ENCODE assay signal across 18 mouse cellular contexts in genomic region chr17:72855298-72855697, GRCm38 (mm10). TPM values are rescaled to one million over a fixed set of nuclear protein-coding genes. Genes with fewer than 3 reads are reported as not detected.
DNase-seq lines count a peak whose midpoint lies in the region; ATAC-seq and TF ChIP-seq lines count a peak whose summit lies in the region.
"Had no signal": no experiment of that assay in that cellular context is flagged by ENCODE, and none has a peak within 500 bp of the region (broad histone marks: within the 10 kb centered on the region; RNA-seq: fewer than 3 reads in every experiment).

No protein-coding gene starts in this region.

- no peak overlapping the region for H3K4me2 ChIP-seq in forebrain, postnatal 0 days (ENCODE audit: low read depth)
- no peak overlapping the region for H3K4me2 ChIP-seq in forebrain, embryonic 15.5 days (replicated peaks)
- H3K4me2 ChIP-seq: forebrain, embryonic 13.5 days; heart, embryonic 11.5 days; hindbrain, embryonic 15.5 days; liver, embryonic 13.5 days; neural tube, embryonic 13.5 days had no signal

- H3K4me1 ChIP-seq in forebrain, postnatal 0 days (ENCODE audit: insufficient read depth): no peaks in the 10 kb centered on the region
- no peaks in the 10 kb centered on the region for H3K4me1 ChIP-seq in forebrain, embryonic 15.5 days
- H3K4me1 ChIP-seq: forebrain, embryonic 13.5 days; hindbrain, embryonic 15.5 days; liver, embryonic 13.5 days; neural tube, embryonic 13.5 days had no signal

- no peaks in the 10 kb centered on the region for H3K9me3 ChIP-seq in forebrain, postnatal 0 days (ENCODE audit: low read length)
- no peaks in the 10 kb centered on the region for H3K9me3 ChIP-seq in forebrain, embryonic 15.5 days
- H3K9me3 ChIP-seq: forebrain, embryonic 13.5 days; hindbrain, embryonic 15.5 days; liver, embryonic 13.5 days; midbrain, embryonic 10.5 days; neural tube, embryonic 13.5 days had no signal

- no peak for ATAC-seq in forebrain, postnatal 0 days
- no peak for ATAC-seq in forebrain, embryonic 15.5 days (replicated peaks)
- no peak for ATAC-seq in inflammation-experienced regulatory T-cells, adult 6 months
- ATAC-seq: forebrain, embryonic 13.5 days had no signal

- intact Hi-C loops in left cerebral cortex, adult 2 months (cut with DNase I): loop anchor here (5.0 kb wide), 2 partner anchors 242 to 882 kb away; no protein-coding TSS in a partner anchor
- intact Hi-C loops in left cerebral cortex, postnatal 10 days (cut with DNase I): loop anchor here (5.0 kb wide), 1 partner anchor 62 kb away; the partner anchor contains the start of gene Lbh

- WGBS in forebrain, postnatal 0 days: 84% methylated on average over 1 of the region's 1 CpGs
- 83% methylated on average over 1 of the region's 1 CpGs for WGBS in forebrain, embryonic 15.5 days

- no peaks in the 10 kb centered on the region for H3K27me3 ChIP-seq in forebrain, postnatal 0 days (ENCODE audit: insufficient read depth, low read length)
- no peaks in the 10 kb centered on the region for H3K27me3 ChIP-seq in forebrain, embryonic 15.5 days
- H3K27me3 ChIP-seq: forebrain, embryonic 13.5 days; hindbrain, embryonic 15.5 days; liver, embryonic 13.5 days; neural tube, embryonic 13.5 days had no signal

- H3K27ac ChIP-seq in forebrain, postnatal 0 days (ENCODE audit: low read depth, low read length): no peak overlapping the region
- H3K27ac ChIP-seq in forebrain, embryonic 15.5 days (replicated peaks): no peak overlapping the region
- H3K27ac ChIP-seq in left cerebral cortex, adult 2 months: no peak overlapping the region
- H3K27ac ChIP-seq: forebrain, embryonic 13.5 days; hindbrain, embryonic 15.5 days; liver, embryonic 13.5 days; midbrain, embryonic 10.5 days; neural tube, embryonic 13.5 days had no signal

- no peak for DNase-seq in forebrain, postnatal 0 days
- no peak for DNase-seq in left cerebral cortex, adult 2 months (ENCODE audit: extremely low spot score in 1 of 2, low spot score in 2 of 2)
- no peak for DNase-seq in left cerebral cortex, postnatal 10 days (ENCODE audit: extremely low spot score in 1 of 2, low spot score in 2 of 2)
- peak; percentile 18 for DNase-seq in thymus, postnatal 14 days
- no peak for DNase-seq in thymus, postnatal 25 days
- DNase-seq in layer of hippocampus, adult 9-10 months (ENCODE audit: low spot score): no peak
- DNase-seq: cerebellum, postnatal 14 days; kidney, adult 2 months; kidney, postnatal 25 days; liver, embryonic 13.5 days; lung, postnatal 36 days had no signal

- peak; percentile 22; the same call in 1 of the 2 replicates for TF ChIP-seq CTCF in forebrain, postnatal 0 days (IDR thresholded peaks at IDR 0.05; ENCODE audit: low read depth)
- TF ChIP-seq CTCF in left cerebral cortex, adult 2 months (IDR thresholded peaks at IDR 0.05): peak; percentile 19

- H3K9ac ChIP-seq in forebrain, postnatal 0 days: no peak overlapping the region
- no peak overlapping the region for H3K9ac ChIP-seq in forebrain, embryonic 15.5 days (replicated peaks)
- H3K9ac ChIP-seq: forebrain, embryonic 13.5 days; hindbrain, embryonic 15.5 days; liver, embryonic 13.5 days; neural tube, embryonic 13.5 days had no signal

- peaks cover 4% of the 10 kb centered on the region; the same call in 1 of the 2 replicates for H3K36me3 ChIP-seq in forebrain, postnatal 0 days (ENCODE audit: insufficient read depth)
- H3K36me3 ChIP-seq in forebrain, embryonic 15.5 days: no peaks in the 10 kb centered on the region
- H3K36me3 ChIP-seq: midbrain, embryonic 10.5 days had no signal

- no peak overlapping the region for H3K4me3 ChIP-seq in forebrain, postnatal 0 days (ENCODE audit: low read depth, low read length)
- no peak overlapping the region for H3K4me3 ChIP-seq in forebrain, embryonic 15.5 days
- H3K4me3 ChIP-seq in left cerebral cortex, adult 2 months: no peak overlapping the region
- H3K4me3 ChIP-seq: forebrain, embryonic 13.5 days; hindbrain, embryonic 15.5 days; liver, embryonic 13.5 days; midbrain, embryonic 10.5 days; neural tube, embryonic 13.5 days had no signal

RNA-seq across cellular contexts. Expression of gene Ypel5, which starts 19.0 kb away (rescaled TPM):
- total RNA-seq in forebrain, postnatal 0 days (2014; rRNA removed): 73.5 and 77.5 TPM in 2 replicates
- polyA plus RNA-seq in forebrain, postnatal 0 days (2015; fragmentation: Nextera tagmentation; extraction: Ambion mirVana): 124 and 128 TPM in 2 replicates
- 105 and 114 TPM in 2 replicates for polyA plus RNA-seq in forebrain, embryonic 15.5 days (2015; fragmentation: Nextera tagmentation; extraction: Ambion mirVana)
- total RNA-seq in left cerebral cortex, adult 2 months (2021): 10 to 100 TPM; 80.4 to 92.3 TPM
- 10 to 100 TPM; 49.3 to 53.5 TPM for total RNA-seq in left cerebral cortex, postnatal 10 days (2021)
- polyA plus RNA-seq in inflammation-experienced regulatory T-cells, adult 6 months (2017; shearing (Covaris generic)): 10 to 100 TPM; 77.9 to 83.0 (median 79.6) TPM
